Mouse (Mus musculus) heart, embryonic 10.5 days (tissue): ENCODE data around the gene Cd5l. TPM values are rescaled to one million over a fixed set of nuclear protein-coding genes. Genes with fewer than 3 reads are reported as not detected.

Source experiments
- DNase-seq: peaks from one replicate; pipeline ENCODE4 v3.0.0-alpha.2; 2017; ENCODE audit warnings: low spot score
- H3K27ac ChIP-seq: fragments of 300-500 bp; sonication (generic); 2 replicates; pipeline ENCODE4 v1.5.1; 2016; ENCODE audit warnings: mild to moderate bottlenecking
- H3K27me3 ChIP-seq: fragments of 300-500 bp; sonication (generic); 2 replicates; pipeline ENCODE4 v1.6.1; 2016; ENCODE audit warnings: mild to moderate bottlenecking; ENCODE audit not compliant: poor library complexity, insufficient read depth, severe bottlenecking
- H3K36me3 ChIP-seq: fragments of 300-500 bp; sonication (generic); 2 replicates; pipeline ENCODE4 v1.6.1; 2016; ENCODE audit warnings: mild to moderate bottlenecking, moderate library complexity
- H3K4me1 ChIP-seq: fragments of 300-500 bp; sonication (generic); 2 replicates; pipeline ENCODE4 v1.6.1; 2016; ENCODE audit warnings: mild to moderate bottlenecking
- H3K4me3 ChIP-seq: fragments of 300-500 bp; sonication (generic); 2 replicates; pipeline ENCODE4 v1.5.1; 2016; ENCODE audit warnings: mild to moderate bottlenecking, moderate library complexity
- H3K9me3 ChIP-seq: fragments of 300-500 bp; sonication (generic); 2 replicates; pipeline ENCODE4 v1.6.1; 2016; ENCODE audit warnings: mild to moderate bottlenecking, moderate library complexity
- WGBS: fragments of 180-500 bp; shearing (Covaris S2); methylation state at CpG from one replicate; pipeline ENCODE4 v1.1.7; 2016; 5-methylcytosine and 5-hydroxymethylcytosine counted together
- polyA plus RNA-seq: library from polyadenylated mRNA; unstranded; fragments of >200 nt; fragmentation: Nextera tagmentation; extraction: Ambion mirVana; gene quantifications from 2 replicates; pipeline ENCODE4 v1.2.1, GENCODE M21; 2016

The Cd5l gene
- polyA plus RNA-seq, 1 experiment from 2014 or later: not detected

DNA sequence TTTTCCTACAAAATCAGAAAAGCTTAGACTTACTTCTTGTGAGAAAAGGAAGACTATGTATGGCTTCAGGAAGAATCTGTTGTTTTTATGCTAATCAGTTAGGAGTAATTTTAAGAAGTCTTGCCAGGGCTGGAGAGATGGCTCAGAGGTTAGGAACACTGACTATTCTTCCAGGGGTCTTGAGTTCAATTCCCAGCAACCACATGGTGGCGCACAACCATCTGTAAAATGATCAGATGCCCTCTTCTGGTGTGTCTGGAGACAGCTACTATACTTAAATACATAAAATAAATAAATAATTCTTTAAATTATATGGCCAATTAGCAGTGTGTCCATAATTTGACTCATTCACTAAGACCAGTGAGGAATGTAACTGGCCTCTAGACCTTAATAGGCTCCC is 63.0 kb downstream of the Cd5l start:
- no peak for DNase-seq
- 51% methylated on average over 1 of the region's 1 CpGs for WGBS
- H3K27ac ChIP-seq: no peak overlapping the region
- H3K27me3 ChIP-seq: no peaks in the 10 kb centered on the region
- H3K4me1 ChIP-seq: no peaks in the 10 kb centered on the region
- H3K4me3 ChIP-seq: no peak overlapping the region
- no peaks in the 10 kb centered on the region for H3K36me3 ChIP-seq
- H3K9me3 ChIP-seq: no peaks in the 10 kb centered on the region

Other genes starting within 250 kb of the Cd5l start
- 17.9 and 27.9 TPM in 2 replicates for gene Kirrel, start 183.1 kb upstream of the Cd5l start, polyA plus RNA-seq
- gene Fcrls, start 94.1 kb upstream of the Cd5l start, polyA plus RNA-seq: 0.79 and 1.5 TPM in 2 replicates
- gene Fcrl1, start 18.5 kb downstream of the Cd5l start, polyA plus RNA-seq: not detected in 2 replicates
- gene Fcrl5, start 77.9 kb downstream of the Cd5l start, polyA plus RNA-seq: not detected in 2 replicates
- gene Etv3, start 167.5 kb downstream of the Cd5l start, polyA plus RNA-seq: 11.7 and 13.1 TPM in 2 replicates